Mouse (Mus musculus): Measurements from ENCODE around the gene Prickle2.

Gene Prickle2

GRCm38 (mm10) chr6:92381085-92381484, 324.9 kb downstream of the Prickle2 start:
- WGBS: 51% methylated on average over 10 of the region's 10 CpGs

GRCm38 (mm10) chr6:92374826-92375225, 331.1 kb downstream of the Prickle2 start:
- 67% methylated on average over 6 of the region's 6 CpGs for WGBS

GRCm38 (mm10) chr6:92370896-92371295, 335.1 kb downstream of the Prickle2 start:
- WGBS: 47% methylated on average over 5 of the region's 5 CpGs

GRCm38 (mm10) chr6:92347278-92348028, 358.5 kb downstream of the Prickle2 start:
- 50% methylated on average over 10 of the region's 10 CpGs for WGBS

GRCm38 (mm10) chr6:92346729-92347128, 359.2 kb downstream of the Prickle2 start:
- WGBS: 57% methylated on average over 7 of the region's 7 CpGs

- whole genome bisulfite sequencing: 55% methylated on average over 2 of the region's 2 CpGs
Measured at GRCm38 (mm10) chr6:92345151-92345550, 360.8 kb downstream of the Prickle2 start.

- 53% methylated on average over 3 of the region's 3 CpGs for WGBS
Measured at GRCm38 (mm10) chr6:92344588-92344987, 361.4 kb downstream of the Prickle2 start.

Measured in cerebral cortex, adult 2 months (tissue).